Mouse (Mus musculus): Measurements from ENCODE around the gene Serpina3m. TPM values are rescaled to one million over a fixed set of nuclear protein-coding genes. Genes with fewer than 3 reads are reported as not detected.
"Not testable (repeated sequence)": the region's sequence is repeated elsewhere in the genome, so short reads cannot be mapped to it uniquely, and the experiment has no call there.

The Serpina3m gene
- not detected in 2 replicates for polyA plus RNA-seq (2015; fragmentation: Nextera tagmentation; extraction: Ambion mirVana)

DNA sequence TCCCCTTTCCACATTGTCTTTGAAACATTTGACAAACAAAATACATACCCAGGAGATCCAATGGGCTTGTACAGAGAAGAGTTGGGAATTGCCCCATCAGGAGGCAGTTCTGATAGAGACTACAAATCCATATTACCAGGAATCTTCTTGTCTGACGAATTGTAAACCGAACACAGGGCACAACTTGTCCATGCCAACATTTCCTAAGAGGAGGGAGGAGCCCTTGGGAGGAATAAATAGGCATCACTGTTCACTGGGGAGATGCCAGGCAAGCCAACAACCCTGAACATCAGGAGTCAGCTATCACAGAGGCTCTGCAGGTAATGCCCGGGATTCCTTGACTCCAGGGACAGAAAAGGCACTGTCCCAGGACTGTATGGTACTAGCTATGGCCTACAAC is at the start of gene Serpina3m, which contains the start of gene Serpina3k:
Gene Serpina3m (plus strand): TSS at position 261 of the 400 bp plus-strand sequence.
Gene Serpina3k (plus strand): TSS at position 261 of the 400 bp plus-strand sequence.
- not testable (repeated sequence) for H3K4me1 ChIP-seq; H3K27ac ChIP-seq; H3K4me3 ChIP-seq; H3K9ac ChIP-seq; H3K4me2 ChIP-seq (replicated peaks); H3K36me3 ChIP-seq; H3K27me3 ChIP-seq; H3K9me3 ChIP-seq; ATAC-seq (ENCODE audit: low FRiP score, low read depth)
- 78% methylated on average over 3 of the region's 3 CpGs for WGBS

DNA sequence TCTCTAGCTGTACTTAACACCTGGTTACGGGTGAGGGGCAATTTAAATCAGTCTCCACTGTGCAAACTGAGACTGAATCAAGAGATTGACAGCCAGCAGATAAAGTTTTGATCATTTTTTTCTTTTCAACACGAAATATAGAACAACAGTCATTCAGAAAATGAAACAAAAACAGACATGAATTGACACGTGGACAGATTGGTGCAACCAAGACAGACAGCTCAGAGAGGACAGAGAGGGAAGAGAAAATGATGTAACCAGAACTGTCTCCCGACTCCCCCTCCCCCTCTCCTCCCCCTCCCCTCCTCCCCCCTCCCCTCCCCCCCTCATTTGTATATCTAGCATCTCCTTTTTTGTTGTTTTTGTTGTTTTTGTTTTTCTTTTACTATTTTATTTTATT is 48.4 kb upstream of the Serpina3m start:
- Histone ChIP-seq H3K9me3 (no peaks in the 10 kb centered on the region), H3K36me3 (no peaks in the 10 kb centered on the region), H3K4me2 (replicated peaks) (no peak overlapping the region), H3K4me3 (no peak overlapping the region), H3K4me1 (no peaks in the 10 kb centered on the region), H3K27me3 (no peaks in the 10 kb centered on the region), H3K27ac (no peak overlapping the region), H3K9ac (no peak overlapping the region)
- no peak for ATAC-seq (ENCODE audit: low FRiP score, low read depth)
- WGBS, result 45% methylated on average over 4 of the region's 4 CpGs

DNA sequence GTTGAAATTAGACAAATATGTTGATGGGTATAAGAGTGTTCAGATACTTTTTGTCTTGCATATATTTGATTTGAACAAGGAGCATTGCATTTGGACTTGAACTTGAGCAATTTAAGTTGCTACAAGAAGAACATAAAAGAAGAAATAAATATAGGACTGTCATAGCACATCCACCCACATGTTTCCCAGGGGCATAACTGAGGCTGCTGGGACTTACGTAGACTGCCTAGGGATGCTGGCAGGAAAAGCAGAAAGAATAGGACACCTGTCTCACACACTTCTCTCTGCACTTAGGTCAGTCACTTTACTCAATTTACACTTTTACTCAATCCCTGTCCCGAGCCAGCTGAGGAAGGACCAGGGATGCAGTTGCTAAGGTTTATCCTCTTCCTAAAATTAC is 44.3 kb upstream of the Serpina3m start:
- no peak for ATAC-seq (ENCODE audit: low FRiP score, low read depth)
- 88% methylated on average over 2 of the region's 2 CpGs for WGBS
- H3K4me3 ChIP-seq, result no peak overlapping the region
- no peaks in the 10 kb centered on the region for H3K27me3 ChIP-seq
- no peaks in the 10 kb centered on the region for H3K4me1 ChIP-seq
- H3K4me2 ChIP-seq (replicated peaks), result no peak overlapping the region
- no peak overlapping the region for H3K27ac ChIP-seq
- no peaks in the 10 kb centered on the region for H3K36me3 ChIP-seq
- no peaks in the 10 kb centered on the region for H3K9me3 ChIP-seq
- no peak overlapping the region for H3K9ac ChIP-seq

DNA sequence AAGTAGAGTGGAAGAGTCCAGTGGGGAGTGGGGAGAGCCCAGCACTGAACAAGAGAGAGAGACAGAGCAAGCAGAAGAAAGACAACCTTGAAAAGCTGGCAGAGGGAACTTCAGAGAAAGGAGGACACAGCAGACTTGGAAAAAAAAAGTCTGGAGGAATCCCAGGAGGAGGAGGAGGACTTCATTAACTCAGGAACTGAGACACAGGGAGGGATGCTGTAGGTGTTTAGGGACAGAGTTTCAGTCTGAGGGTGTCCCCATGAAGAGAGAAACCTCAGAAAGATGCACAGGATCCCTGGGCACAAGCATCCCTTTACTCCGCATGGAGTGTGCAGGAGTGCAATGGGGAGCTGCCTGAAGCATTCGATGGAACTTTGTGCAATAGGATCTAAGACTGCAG is 40.2 kb upstream of the Serpina3m start:
- Histone ChIP-seq H3K9ac (no peak overlapping the region), H3K4me3 (no peak overlapping the region), H3K9me3 (no peaks in the 10 kb centered on the region), H3K36me3 (no peaks in the 10 kb centered on the region), H3K4me1 (no peaks in the 10 kb centered on the region), H3K27ac (no peak overlapping the region), H3K4me2 (replicated peaks) (no peak overlapping the region), H3K27me3 (no peaks in the 10 kb centered on the region)
- WGBS, result 91% methylated on average over 2 of the region's 2 CpGs
- no peak for ATAC-seq (ENCODE audit: low FRiP score, low read depth)

DNA sequence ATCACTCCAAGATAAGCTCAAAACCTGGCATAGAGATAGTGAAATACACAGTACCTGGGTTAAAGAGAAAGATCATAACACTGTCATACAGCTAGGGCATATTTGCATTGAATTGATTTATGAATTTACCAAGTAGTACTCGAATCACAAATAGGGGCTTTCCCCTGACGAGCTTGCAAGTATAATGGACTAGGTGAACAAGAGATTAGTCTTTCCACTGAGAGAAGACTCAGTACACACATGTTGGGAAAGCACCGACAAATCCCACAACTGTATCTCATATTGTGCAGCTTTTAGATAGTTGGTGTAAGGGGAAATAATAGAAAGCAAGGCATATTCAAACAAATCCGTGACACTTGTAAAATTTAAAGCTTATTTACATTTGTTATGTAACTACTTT is 32.3 kb upstream of the Serpina3m start:
- Histone ChIP-seq H3K27ac (no peak overlapping the region), H3K4me1 (no peaks in the 10 kb centered on the region), H3K9ac (no peak overlapping the region), H3K9me3 (no peaks in the 10 kb centered on the region), H3K27me3 (no peaks in the 10 kb centered on the region), H3K36me3 (no peaks in the 10 kb centered on the region), H3K4me2 (replicated peaks) (no peak overlapping the region), H3K4me3 (no peak overlapping the region)
- ATAC-seq (ENCODE audit: low FRiP score, low read depth), result no peak
- 80% methylated on average over 4 of the region's 4 CpGs for WGBS

DNA sequence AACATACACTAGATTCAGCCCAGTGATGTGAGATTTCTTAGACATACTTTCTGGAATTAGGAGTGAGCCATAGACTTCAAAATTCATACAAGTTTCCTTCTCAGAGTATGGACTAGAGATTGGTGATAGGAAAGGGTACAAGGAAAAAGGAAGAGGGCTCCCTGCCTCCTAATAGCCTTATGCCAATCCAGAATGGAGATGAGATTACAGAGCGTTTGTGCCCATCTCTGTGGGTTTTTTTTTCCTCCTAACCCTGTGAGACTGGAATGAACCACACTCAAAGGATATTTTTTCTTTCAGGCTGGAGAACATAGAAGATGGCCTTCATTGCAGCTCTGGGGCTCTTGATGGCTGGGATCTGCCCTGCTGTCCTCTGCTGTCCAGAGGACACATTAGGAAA is 24.0 kb upstream of the Serpina3m start, which contains the start of gene Serpina3j:
Gene Serpina3j (plus strand): TSS at position 301 of the 400 bp plus-strand sequence.
- 73% methylated on average over 1 of the region's 1 CpGs for WGBS
- H3K4me3 ChIP-seq, result no peak within 1 kb of the TSS
- no peaks in the 10 kb centered on the region for H3K4me1 ChIP-seq
- peaks cover 8% of the 10 kb centered on the region; the same call in 1 of the 2 replicates for H3K9me3 ChIP-seq
- no peak within 1 kb of the TSS for H3K4me2 ChIP-seq (replicated peaks)
- H3K9ac ChIP-seq, result no peak within 1 kb of the TSS
- H3K27me3 ChIP-seq, result no peaks in the 10 kb centered on the region
- no peaks in the 10 kb centered on the region for H3K36me3 ChIP-seq
- no peak within 1 kb of the TSS for H3K27ac ChIP-seq
- no peak for ATAC-seq (ENCODE audit: low FRiP score, low read depth)

DNA sequence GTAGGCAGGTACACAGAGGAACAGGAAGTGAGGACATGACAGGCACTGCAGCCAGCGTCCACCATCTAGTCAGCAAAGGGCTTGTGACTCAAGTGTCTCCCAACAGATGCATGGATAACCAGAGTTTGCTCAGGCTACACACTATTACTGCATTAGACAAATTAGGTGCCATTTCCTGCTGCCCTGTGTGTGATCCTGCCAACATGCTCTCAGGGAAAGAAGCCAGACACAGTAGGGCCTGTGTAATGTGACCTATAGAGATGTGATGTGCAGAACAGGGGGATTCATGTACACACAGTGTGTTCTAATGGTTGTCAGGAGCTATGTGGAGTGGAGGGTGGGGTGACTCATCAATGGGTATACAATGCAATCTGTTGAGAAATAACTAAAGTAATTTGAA is 15.8 kb upstream of the Serpina3m start:
- no peak overlapping the region for H3K9ac ChIP-seq
- H3K27me3 ChIP-seq, result no peaks in the 10 kb centered on the region
- H3K4me1 ChIP-seq, result no peaks in the 10 kb centered on the region
- H3K9me3 ChIP-seq, result no peaks in the 10 kb centered on the region
- H3K4me3 ChIP-seq, result no peak overlapping the region
- no peak overlapping the region for H3K4me2 ChIP-seq (replicated peaks)
- no peaks in the 10 kb centered on the region for H3K36me3 ChIP-seq
- H3K27ac ChIP-seq, result no peak overlapping the region
- no peak for ATAC-seq (ENCODE audit: low FRiP score, low read depth)
- 37% methylated on average over 1 of the region's 1 CpGs for WGBS

DNA sequence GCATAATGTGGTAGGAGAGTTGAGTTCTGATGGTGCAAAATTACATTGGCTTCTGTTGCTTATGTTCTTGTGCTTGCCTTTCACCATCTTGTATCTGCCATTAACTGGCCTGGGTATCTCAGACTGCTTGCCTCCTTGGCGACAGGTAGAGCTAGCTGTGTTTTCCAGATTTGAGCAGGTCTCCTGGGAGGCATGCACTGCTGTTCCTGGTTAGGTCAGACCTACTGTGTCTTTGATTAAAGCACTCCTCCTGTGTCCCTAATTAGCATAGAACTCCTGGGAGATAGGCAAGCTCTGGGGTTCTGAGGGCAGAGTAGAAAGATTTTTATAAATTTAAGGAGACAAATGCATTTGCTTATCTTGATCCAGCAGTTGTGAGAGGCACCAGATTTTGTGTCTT is 6.6 kb upstream of the Serpina3m start:
- Histone ChIP-seq H3K27ac (no peak overlapping the region), H3K36me3 (no peaks in the 10 kb centered on the region), H3K9me3 (no peaks in the 10 kb centered on the region), H3K4me1 (no peaks in the 10 kb centered on the region), H3K9ac (no peak overlapping the region), H3K4me3 (no peak overlapping the region), H3K27me3 (no peaks in the 10 kb centered on the region), H3K4me2 (replicated peaks) (no peak overlapping the region)
- 36% methylated on average over 1 of the region's 1 CpGs for WGBS
- ATAC-seq (ENCODE audit: low FRiP score, low read depth), result no peak

DNA sequence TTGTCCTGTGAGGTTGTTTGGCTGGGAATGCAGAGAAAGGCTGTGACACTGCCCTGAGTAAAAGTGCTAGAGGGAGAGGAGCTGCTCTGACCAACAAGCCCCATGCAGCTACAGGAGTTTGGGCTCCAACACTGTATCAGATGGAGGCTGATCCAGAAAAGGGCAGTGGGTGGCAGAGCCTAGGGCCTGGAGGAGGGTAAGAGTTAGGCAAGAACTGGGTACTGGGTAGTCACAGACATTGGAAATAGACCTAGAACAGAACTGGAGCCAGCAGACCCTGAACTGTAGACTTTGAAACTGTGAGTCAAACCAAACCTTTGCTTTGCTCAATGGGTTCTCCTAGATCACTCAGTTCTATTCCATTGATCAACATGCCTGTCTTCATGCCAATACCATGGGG is 1.4 kb upstream of the Serpina3m start:
- H3K4me3 ChIP-seq, result not testable (repeated sequence)

DNA sequence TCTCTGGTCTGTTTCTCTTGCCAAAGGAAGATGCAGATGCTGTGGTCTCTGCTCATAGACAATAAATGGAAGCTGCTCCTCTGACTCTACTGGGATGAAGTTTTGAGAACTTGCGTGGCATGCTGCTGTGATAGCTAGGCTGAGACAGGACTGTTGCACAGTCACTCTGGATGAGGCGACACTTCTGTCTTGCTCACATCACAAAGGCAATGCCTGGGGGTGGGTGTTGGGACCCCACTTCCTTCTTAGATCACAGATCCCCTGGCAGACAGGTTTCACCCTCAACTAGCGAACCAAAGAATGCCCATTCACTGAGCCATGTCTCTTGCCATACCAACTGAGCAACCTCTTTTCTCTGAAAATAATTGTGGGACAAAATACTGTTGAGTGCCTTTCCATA is 419 bp downstream of the Serpina3m start:
- Histone ChIP-seq H3K4me3 (no peak overlapping the region), H3K36me3 (no peaks in the 10 kb centered on the region), H3K4me2 (replicated peaks) (no peak overlapping the region), H3K4me1 (no peaks in the 10 kb centered on the region), H3K9me3 (no peaks in the 10 kb centered on the region), H3K27ac (no peak overlapping the region), H3K27me3 (no peaks in the 10 kb centered on the region), H3K9ac (no peak overlapping the region)
- 95% methylated on average over 3 of the region's 3 CpGs for WGBS
- no peak for ATAC-seq (ENCODE audit: low FRiP score, low read depth)

More for the DNA sequence above, 1.4 kb upstream of the Serpina3m start:
- H3K36me3 ChIP-seq; H3K4me1 ChIP-seq; H3K9me3 ChIP-seq; H3K27me3 ChIP-seq; H3K27ac ChIP-seq; ATAC-seq (ENCODE audit: low FRiP score, low read depth); H3K4me2 ChIP-seq (replicated peaks); H3K9ac ChIP-seq: not testable (repeated sequence)

DNA sequence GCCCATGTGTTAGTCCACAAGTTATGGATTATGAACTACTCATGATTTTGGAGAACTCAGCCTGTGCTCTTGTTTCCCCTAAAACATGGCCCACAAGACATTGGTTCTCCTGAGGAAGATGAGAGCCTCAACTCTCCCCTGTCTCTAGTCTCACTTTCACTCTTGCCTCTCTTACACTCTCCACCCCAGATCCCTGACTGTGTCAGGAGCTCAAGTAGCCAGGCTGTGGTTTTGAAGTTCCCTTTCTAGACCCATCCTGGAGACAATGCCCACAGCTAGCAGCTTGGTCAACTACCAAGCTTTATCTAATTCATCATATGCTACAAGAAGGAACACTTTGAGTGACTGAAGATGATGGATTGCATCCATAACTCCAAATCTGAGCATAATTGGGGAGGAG is 4.2 kb downstream of the Serpina3m start:
- H3K9ac ChIP-seq; ATAC-seq (ENCODE audit: low FRiP score, low read depth); H3K4me2 ChIP-seq (replicated peaks); H3K27me3 ChIP-seq; H3K4me3 ChIP-seq; H3K9me3 ChIP-seq; H3K36me3 ChIP-seq; H3K4me1 ChIP-seq; H3K27ac ChIP-seq: not testable (repeated sequence)

DNA sequence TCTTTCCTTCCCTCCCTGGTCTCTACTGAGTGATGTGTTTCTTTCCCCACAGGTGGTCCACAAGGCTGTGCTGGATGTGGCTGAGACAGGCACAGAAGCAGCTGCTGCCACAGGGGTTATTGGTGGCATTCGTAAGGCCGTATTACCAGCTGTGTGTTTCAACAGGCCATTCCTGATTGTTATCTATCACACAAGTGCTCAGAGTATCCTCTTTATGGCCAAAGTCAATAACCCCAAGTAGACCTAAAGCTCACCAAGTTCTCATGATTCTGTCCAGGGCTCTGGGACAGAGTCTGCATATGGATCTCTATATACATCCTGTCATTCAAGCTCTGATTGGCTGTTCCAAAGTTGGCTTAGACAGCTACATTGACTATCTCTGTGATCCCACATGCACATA is 6.9 kb downstream of the Serpina3m start:
- Histone ChIP-seq H3K27me3 (no peaks in the 10 kb centered on the region), H3K9me3 (no peaks in the 10 kb centered on the region), H3K4me3 (no peak overlapping the region), H3K9ac (no peak overlapping the region), H3K4me1 (no peaks in the 10 kb centered on the region), H3K36me3 (no peaks in the 10 kb centered on the region), H3K4me2 (replicated peaks) (no peak overlapping the region), H3K27ac (no peak overlapping the region)
- 76% methylated on average over 2 of the region's 2 CpGs for WGBS
- ATAC-seq (ENCODE audit: low FRiP score, low read depth), result no peak

DNA sequence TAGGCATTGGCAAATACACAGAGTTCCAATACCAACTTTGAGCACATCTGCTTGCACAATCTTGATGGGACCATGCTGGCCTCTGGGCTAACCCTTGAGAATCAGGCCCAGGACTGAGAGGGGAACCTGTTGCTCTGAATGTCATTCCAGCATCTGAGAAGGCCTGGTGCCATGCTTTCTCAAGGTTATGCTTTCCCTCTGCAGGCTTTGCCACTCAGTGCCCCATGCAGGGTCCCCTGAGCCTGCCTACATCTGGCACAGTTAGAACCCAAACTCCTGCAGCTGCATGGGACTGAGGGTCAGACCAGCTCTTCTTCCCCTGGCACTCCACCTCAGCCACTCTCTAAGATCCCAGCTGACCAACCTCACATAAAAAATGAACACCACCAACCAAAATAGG is 7.4 kb downstream of the Serpina3m start:
- ATAC-seq (ENCODE audit: low FRiP score, low read depth), result no peak
- no peaks in the 10 kb centered on the region for H3K36me3 ChIP-seq
- no peak overlapping the region for H3K4me2 ChIP-seq (replicated peaks)
- H3K4me3 ChIP-seq, result no peak overlapping the region
- no peaks in the 10 kb centered on the region for H3K27me3 ChIP-seq
- no peaks in the 10 kb centered on the region for H3K9me3 ChIP-seq
- H3K4me1 ChIP-seq, result no peaks in the 10 kb centered on the region
- H3K9ac ChIP-seq, result no peak overlapping the region
- no peak overlapping the region for H3K27ac ChIP-seq
